Mouse (Mus musculus): Measurements from ENCODE around the gene Smarcad1. TPM values are rescaled to one million over a fixed set of nuclear protein-coding genes. Genes with fewer than 3 reads are reported as not detected.
A peak's percentile ranks its signal among the peaks of the same experiment; 100 is the strongest.
"Not testable (repeated sequence)": the region's sequence is repeated elsewhere in the genome, so short reads cannot be mapped to it uniquely, and the experiment has no call there.

Gene Smarcad1
- total RNA-seq, 2 experiments from 2014 or later, result 43.6 to 45.1 TPM

- intact Hi-C loops (cut with DNase I); DNase-seq (ENCODE audit: extremely low spot score in 1 of 2, low spot score in 2 of 2): not testable (repeated sequence)
Observed at GRCm38 (mm10) chr6:65057137-65057536, 14.8 kb downstream of the Smarcad1 start.

GRCm38 (mm10) chr6:65061049-65061448 lies 18.7 kb downstream of the Smarcad1 start:
- intact Hi-C loops (cut with DNase I), result no loop called here
- DNase-seq (ENCODE audit: extremely low spot score in 1 of 2, low spot score in 2 of 2), result no peak

DNA sequence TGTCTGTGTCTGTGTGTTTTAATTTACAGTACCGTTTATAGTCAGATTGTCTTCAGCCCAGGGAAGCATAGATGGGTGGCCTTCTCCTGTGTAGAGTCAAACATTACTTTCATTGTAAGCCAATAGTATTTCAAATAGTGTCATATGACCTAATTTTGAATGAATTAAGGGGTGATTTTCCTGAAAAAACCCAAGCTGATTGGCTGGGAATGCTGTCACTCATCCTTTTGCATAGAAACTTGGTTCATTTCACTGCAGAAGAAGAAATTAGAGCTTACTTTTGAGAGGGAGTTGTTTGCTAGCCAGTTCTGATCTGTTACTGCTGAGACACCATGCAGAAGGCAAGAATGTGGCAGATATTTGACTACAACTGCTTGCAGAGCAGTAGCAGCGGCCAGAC lies 32.8 kb downstream of the Smarcad1 start:
- peak in 1 of 2 experiments; percentile 30 for DNase-seq (ENCODE audit: extremely low spot score in 1 of 2, low spot score in 2 of 2)
- intact Hi-C loops (cut with DNase I), result loop anchor here (10.0 kb wide), 1 partner anchor 390 kb away; no protein-coding TSS in a partner anchor

GRCm38 (mm10) chr6:65079139-65079538 lies 36.8 kb downstream of the Smarcad1 start:
- intact Hi-C loops (cut with DNase I), result loop anchor here (10.0 kb wide), 1 partner anchor 394 kb away; no protein-coding TSS in a partner anchor
- DNase-seq (ENCODE audit: extremely low spot score in 1 of 2, low spot score in 2 of 2), result no peak

GRCm38 (mm10) chr6:65114902-65115301 lies 72.5 kb downstream of the Smarcad1 start:
- intact Hi-C loops (cut with DNase I), result no loop called here
- no peak for DNase-seq (ENCODE audit: extremely low spot score in 1 of 2, low spot score in 2 of 2)

GRCm38 (mm10) chr6:65117540-65117939 lies 75.2 kb downstream of the Smarcad1 start:
- intact Hi-C loops (cut with DNase I), result no loop called here
- DNase-seq (ENCODE audit: extremely low spot score in 1 of 2, low spot score in 2 of 2), result no peak

- intact Hi-C loops (cut with DNase I), result loop anchor here (2.0 to 10.0 kb wide), 3 partner anchors 327 to 1409 kb away; partner anchors contain the start of gene Mad2l1
- peak; percentile 33 to 64 for DNase-seq (ENCODE audit: extremely low spot score in 1 of 2, low spot score in 2 of 2)
Observed at GRCm38 (mm10) chr6:65126074-65126726, 83.8 kb downstream of the Smarcad1 start.

DNA sequence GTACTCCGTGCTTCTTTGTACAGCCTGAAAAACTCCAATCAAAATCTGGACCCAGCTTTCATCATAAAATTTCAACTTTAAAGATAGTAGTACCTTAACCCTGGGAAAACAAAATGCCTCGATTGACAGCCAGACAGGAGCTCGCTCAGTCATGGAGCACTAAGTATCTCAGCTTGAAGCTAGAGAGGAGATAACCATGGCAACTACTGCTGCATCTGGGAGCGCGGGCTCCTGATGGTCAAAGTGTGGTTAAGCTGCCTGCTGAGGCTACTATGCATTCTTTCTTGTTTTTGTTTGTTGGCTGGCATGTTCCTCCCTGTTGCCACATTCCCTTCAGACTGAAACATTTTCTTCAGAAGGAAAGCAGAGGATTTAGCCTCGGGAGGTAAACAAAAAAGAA lies 90.0 kb downstream of the Smarcad1 start:
- intact Hi-C loops (cut with DNase I), result loop anchor here (5.0 kb wide), 1 partner anchor 245 kb away; no protein-coding TSS in a partner anchor
- DNase-seq (ENCODE audit: extremely low spot score in 1 of 2, low spot score in 2 of 2), result no peak

GRCm38 (mm10) chr6:65137802-65138201 lies 95.4 kb downstream of the Smarcad1 start:
- intact Hi-C loops (cut with DNase I), result no loop called here
- no peak for DNase-seq (ENCODE audit: extremely low spot score in 1 of 2, low spot score in 2 of 2)

- intact Hi-C loops (cut with DNase I), result no loop called here
- DNase-seq (ENCODE audit: extremely low spot score in 1 of 2, low spot score in 2 of 2), result no peak
Observed at GRCm38 (mm10) chr6:65138243-65138642, 95.9 kb downstream of the Smarcad1 start.

DNA sequence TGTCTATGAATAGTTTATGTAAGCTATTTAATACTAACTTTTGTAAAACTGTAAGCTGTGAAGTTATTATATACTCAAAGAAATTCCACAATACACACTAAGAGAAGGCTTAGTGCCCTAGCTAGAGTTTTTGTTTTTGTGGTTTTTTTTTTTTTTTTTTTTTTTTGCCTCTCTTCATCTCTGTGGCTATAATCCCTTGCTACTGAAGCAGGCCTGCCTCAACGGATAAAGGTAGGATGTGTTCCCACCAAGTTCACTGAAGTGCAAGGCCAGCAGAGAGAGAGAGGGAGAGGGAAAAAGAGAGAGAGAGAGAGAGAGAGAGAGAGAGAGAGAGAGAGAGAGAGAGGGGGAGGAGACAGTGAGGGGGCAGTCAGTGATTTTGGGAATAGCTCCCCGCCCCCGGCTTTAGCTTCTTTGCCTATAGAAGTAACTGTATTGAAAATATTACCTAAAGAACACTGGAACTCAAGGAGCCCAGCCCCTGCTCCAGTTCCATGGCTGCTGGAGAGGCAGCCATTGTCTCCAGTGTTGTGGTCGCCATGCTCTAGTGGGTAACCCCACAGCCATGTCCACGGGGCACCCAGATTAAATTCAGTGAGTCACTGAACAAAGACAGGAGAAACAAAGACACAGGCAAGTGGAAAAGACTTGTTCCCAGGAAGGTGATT lies 97.8 kb downstream of the Smarcad1 start:
- no peak for DNase-seq (ENCODE audit: extremely low spot score in 1 of 2, low spot score in 2 of 2)
- intact Hi-C loops (cut with DNase I), result no loop called here

DNA sequence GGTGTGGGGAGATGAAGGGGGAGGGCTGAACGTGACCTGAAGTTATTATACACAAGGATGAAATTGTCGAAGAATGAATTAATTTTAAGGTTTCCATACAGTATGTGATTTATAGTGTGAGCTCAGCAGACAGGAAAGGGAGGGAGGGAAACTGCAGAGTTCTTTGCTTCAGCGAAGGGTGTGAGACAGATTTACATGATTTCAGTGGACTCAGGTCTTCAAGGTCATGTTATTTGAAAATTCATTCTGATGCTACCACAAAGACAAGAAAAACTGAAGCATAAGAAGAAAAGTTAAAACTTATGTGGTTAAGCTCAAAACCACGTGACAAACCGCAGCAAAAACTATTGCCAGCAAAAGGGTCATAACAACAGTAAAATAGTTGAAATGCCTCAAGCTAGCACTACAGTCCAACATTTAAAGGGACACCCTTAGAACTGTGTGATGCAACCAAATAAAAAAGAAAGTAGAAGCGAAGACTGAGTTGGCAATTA lies 98.4 kb downstream of the Smarcad1 start:
- intact Hi-C loops (cut with DNase I), result no loop called here
- DNase-seq (ENCODE audit: extremely low spot score in 1 of 2, low spot score in 2 of 2), result no peak

- DNase-seq (ENCODE audit: extremely low spot score in 1 of 2, low spot score in 2 of 2), result no peak
- intact Hi-C loops (cut with DNase I), result no loop called here
Observed at GRCm38 (mm10) chr6:65142316-65142715, 99.9 kb downstream of the Smarcad1 start.

DNA sequence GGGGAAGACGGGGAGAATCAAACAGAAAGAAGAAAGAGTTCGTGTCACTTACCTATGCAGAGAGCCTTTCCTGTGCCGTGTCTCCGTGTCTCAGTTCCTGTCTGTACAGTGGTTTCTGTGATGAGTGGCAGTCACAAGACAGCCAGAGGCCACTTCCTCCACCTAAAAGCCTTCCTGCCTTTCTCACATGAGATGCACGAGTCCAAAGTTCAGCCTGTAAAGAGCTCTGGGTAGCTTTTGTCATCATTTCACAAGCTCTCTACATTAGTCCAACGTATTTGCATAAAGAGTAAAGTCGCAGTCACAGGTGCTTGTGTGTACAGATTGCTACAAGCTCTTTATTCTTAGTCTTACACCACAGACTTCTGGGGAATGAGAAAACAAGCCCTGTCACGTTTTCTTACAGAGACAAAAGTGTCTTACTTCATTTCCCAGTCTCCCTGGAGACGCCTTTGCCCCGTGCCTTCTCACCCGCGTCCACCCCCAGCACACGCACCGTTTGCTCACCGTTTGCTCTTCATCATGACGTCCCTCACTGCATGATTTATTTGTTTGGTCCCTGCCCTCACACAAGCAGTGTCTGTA lies 102.3 kb downstream of the Smarcad1 start, which contains the start of gene Hpgds:
Hpgds (minus strand) TSS at position 288 of the 585 bp plus-strand sequence.
- intact Hi-C loops (cut with DNase I), result no loop called here
- DNase-seq (ENCODE audit: extremely low spot score in 1 of 2, low spot score in 2 of 2), result no peak

- intact Hi-C loops (cut with DNase I), result no loop called here
- DNase-seq (ENCODE audit: extremely low spot score in 1 of 2, low spot score in 2 of 2), result no peak
Observed at GRCm38 (mm10) chr6:65146363-65146762, 104.0 kb downstream of the Smarcad1 start.

GRCm38 (mm10) chr6:65150703-65151102 lies 108.3 kb downstream of the Smarcad1 start:
- intact Hi-C loops (cut with DNase I), result no loop called here
- DNase-seq (ENCODE audit: extremely low spot score in 1 of 2, low spot score in 2 of 2), result peak in 1 of 2 experiments; percentile 33

DNA sequence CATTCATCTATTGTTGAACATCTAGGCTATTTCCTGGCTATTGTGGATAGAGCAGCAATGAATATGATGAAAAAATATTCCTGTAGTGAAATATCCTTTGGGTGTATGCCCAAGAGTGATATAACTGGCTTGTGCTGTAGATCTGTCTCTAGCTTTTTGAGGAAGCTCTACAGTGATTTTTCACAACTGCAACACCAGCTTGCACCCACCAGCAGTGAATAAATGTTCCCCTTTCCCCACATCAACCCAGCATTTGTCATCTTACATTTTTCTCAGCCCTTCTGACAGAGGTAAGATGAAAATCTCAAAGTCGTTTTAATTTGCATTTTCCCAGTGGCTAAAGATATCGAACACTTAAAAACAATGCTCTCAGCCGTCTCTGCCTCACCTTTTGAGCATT lies 111.2 kb downstream of the Smarcad1 start:
- DNase-seq (ENCODE audit: extremely low spot score in 1 of 2, low spot score in 2 of 2), result no peak
- intact Hi-C loops (cut with DNase I), result no loop called here

- intact Hi-C loops (cut with DNase I), result no loop called here
Observed at GRCm38 (mm10) chr6:65157042-65157441, 114.7 kb downstream of the Smarcad1 start.

GRCm38 (mm10) chr6:65159381-65159942 lies 117.1 kb downstream of the Smarcad1 start:
- intact Hi-C loops (cut with DNase I), result no loop called here
- DNase-seq (ENCODE audit: extremely low spot score in 1 of 2, low spot score in 2 of 2), result no peak

More at GRCm38 (mm10) chr6:65157042-65157441, 114.7 kb downstream of the Smarcad1 start:
- DNase-seq (ENCODE audit: extremely low spot score in 1 of 2, low spot score in 2 of 2), result no peak
